Mouse (Mus musculus): ENCODE measurements around the gene Gm10518. TPM values are rescaled to one million over a fixed set of nuclear protein-coding genes. Genes with fewer than 3 reads are reported as not detected.
"Not testable (repeated sequence)": the region's sequence is repeated elsewhere in the genome, so short reads cannot be mapped to it uniquely, and the experiment has no call there.

Gm10518 gene
- polyA plus RNA-seq, 1 experiment = not detected

DNA sequence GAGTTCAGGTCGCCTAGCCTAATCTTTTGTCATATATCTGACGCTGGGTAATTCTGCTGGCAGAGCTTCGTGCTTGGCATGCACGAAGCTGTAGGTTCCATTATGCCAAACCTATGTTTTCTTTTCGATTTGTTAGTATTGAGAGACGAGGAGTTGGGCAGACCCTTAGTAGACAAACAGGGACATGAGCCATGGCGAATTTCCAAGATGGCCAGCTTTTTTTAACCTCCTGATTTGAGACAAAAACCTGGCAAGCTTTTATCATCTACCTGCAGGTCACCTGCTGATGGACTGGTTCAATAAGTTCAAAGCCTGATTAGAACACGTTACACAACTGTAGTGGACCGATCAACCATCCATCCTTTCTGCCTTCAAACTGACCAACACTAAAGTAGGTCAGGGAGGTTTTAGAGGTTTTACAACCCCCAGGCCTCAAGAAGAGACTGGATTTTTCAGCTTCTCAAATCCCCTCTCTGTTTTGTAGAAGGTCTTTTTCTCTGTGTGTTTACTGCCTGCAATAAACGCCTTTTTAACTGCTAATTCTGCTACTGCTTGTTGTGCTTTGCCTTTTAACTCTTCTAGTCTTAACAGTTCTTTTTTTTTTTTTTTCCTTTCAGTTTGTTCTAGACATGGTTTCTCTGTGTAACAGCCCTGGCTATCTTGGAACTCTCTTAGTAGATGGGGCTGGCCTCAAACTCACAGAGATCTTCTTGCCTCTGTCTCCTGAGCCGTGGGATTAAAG is 1.1 kb downstream of the Gm10518 start:
- peak overlapping the region; percentile 82; the same call in 1 of the 2 replicates for H3K27ac ChIP-seq (ENCODE audit: insufficient read depth, low read depth, low read length)
- peaks cover 13% of the 10 kb centered on the region for H3K4me1 ChIP-seq (ENCODE audit: control insufficient read depth, insufficient read depth, low read length)
- peak overlapping the region; percentile 96 for H3K4me3 ChIP-seq (ENCODE audit: insufficient read depth, low read length)
- TF ChIP-seq CTCF (IDR thresholded peaks at IDR 0.05; ENCODE audit: low read depth, low read length) = no peak
- TF ChIP-seq POLR2A (IDR thresholded peaks at IDR 0.05; ENCODE audit: borderline replicate concordance, low read depth, low read length) = no peak

DNA sequence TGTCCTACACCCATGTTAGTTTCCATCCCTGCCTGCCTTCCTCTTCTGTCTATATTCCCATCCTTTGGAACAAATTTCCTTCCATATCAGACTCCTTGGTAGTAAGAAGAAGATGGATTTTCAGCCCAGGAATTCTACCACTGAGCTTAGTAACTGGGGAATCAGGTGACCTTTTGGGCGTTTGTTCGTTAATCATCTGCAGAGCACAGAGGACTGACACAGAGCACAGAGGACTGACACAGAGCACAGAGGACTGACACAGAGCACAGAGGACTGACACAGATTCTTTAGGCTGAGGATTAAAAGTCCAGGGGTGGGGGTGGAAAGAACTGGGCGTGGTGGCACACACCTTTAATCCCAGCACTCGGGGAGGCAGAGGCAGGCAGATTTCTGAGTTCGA is 2.6 kb downstream of the Gm10518 start:
- TF ChIP-seq POLR2A (IDR thresholded peaks at IDR 0.05; ENCODE audit: borderline replicate concordance, low read depth, low read length) (no peak), CTCF (IDR thresholded peaks at IDR 0.05; ENCODE audit: low read depth, low read length) (no peak)
- Histone ChIP-seq H3K4me1 (ENCODE audit: control insufficient read depth, insufficient read depth, low read length) (peaks cover 13% of the 10 kb centered on the region), H3K27ac (ENCODE audit: insufficient read depth, low read depth, low read length) (no peak overlapping the region), H3K4me3 (ENCODE audit: insufficient read depth, low read length) (no peak overlapping the region)

DNA sequence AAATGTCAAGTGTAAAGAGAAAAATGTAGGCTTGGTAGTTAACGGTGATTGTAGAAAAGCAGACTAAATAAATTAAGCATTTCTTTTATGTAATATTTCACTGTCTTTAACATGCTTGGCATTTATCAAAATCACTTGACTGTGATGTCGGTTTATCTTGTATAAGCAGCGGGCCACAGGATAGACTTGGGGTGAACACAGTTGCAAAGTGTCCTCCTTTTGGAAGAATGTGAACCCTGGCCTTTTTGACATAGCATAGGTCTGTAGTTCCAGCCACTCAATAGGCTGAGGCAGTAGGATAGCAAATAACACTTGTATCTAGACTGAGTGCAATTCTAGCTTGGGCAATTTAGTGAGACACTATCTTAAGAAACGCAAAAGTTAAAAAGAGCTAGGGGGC is 4.3 kb downstream of the Gm10518 start:
- TF ChIP-seq POLR2A (IDR thresholded peaks at IDR 0.05; ENCODE audit: borderline replicate concordance, low read depth, low read length) = no peak
- no peak for TF ChIP-seq CTCF (IDR thresholded peaks at IDR 0.05; ENCODE audit: low read depth, low read length)
- Histone ChIP-seq H3K27ac (ENCODE audit: insufficient read depth, low read depth, low read length) (no peak overlapping the region), H3K4me3 (ENCODE audit: insufficient read depth, low read length) (no peak overlapping the region), H3K4me1 (ENCODE audit: control insufficient read depth, insufficient read depth, low read length) (peaks cover 4% of the 10 kb centered on the region)

DNA sequence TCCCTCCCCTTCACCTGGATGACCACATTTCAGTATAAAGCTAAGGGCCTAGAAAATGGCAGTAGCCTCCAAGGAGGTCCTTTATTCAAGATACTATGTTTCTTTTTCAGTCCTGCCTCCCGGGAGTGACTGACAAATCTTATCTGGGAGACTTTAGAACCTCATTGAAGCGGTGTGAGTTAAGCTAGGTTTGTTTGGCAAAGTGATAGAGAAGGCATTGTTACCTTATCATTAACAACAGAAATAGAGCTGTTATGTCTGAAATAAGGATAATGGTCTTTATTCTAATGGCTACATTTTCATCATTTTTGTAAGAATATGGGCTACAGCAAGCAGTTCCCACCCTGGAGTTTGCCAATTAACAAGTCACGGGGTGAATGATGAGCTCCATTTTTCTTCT is 5.1 kb downstream of the Gm10518 start:
- Histone ChIP-seq H3K27ac (ENCODE audit: insufficient read depth, low read depth, low read length) (no peak overlapping the region), H3K4me1 (ENCODE audit: control insufficient read depth, insufficient read depth, low read length) (peaks cover 4% of the 10 kb centered on the region), H3K4me3 (ENCODE audit: insufficient read depth, low read length) (no peak overlapping the region)
- TF ChIP-seq CTCF (IDR thresholded peaks at IDR 0.05; ENCODE audit: low read depth, low read length) (no peak), POLR2A (IDR thresholded peaks at IDR 0.05; ENCODE audit: borderline replicate concordance, low read depth, low read length) (no peak)

DNA sequence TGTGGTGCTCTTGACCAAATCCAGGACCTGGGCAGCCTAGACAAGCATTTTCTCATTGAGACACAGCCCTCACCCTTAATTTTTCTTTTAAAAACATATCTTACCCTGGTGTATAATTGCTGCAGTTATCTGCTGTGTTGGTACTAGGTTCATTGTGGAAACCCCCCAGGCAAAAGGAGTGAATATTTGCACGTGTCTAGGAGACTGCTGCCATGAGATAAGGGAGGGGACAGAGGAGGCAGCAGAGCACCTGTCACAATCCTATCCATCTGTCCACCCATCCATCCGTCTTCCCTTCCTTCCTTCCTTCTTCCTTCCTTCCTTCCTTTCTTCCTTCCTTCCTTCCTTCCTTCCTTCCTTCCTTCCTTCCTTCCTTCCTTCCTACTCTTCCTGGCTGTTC is 10.2 kb downstream of the Gm10518 start:
- TF ChIP-seq CTCF (IDR thresholded peaks at IDR 0.05; ENCODE audit: low read depth, low read length) (no peak), POLR2A (IDR thresholded peaks at IDR 0.05; ENCODE audit: borderline replicate concordance, low read depth, low read length) (no peak)
- no peak overlapping the region for H3K4me3 ChIP-seq (ENCODE audit: insufficient read depth, low read length)
- H3K4me1 ChIP-seq (ENCODE audit: control insufficient read depth, insufficient read depth, low read length) = no peaks in the 10 kb centered on the region
- H3K27ac ChIP-seq (ENCODE audit: insufficient read depth, low read depth, low read length) = no peak overlapping the region

DNA sequence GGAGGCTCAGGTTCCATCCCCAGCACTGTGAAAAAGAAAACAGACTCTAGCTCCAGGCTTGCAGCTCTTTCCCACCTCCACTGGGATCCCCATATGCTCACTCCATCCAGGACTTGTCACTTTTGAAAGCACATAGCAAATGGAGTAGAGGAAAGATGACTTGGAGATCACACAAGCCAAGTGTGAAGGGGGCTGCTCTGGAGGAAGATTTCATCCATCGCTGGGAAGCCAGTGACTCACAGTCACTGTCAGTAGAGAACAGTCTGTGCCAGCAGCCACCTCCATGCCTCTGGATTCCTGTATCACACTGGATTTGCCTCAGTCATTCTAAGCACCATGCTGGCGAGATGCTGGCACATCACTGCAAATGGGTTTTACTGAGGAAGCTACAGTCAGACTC is 11.4 kb downstream of the Gm10518 start:
- Histone ChIP-seq H3K27ac (ENCODE audit: insufficient read depth, low read depth, low read length) (no peak overlapping the region), H3K4me3 (ENCODE audit: insufficient read depth, low read length) (no peak overlapping the region), H3K4me1 (ENCODE audit: control insufficient read depth, insufficient read depth, low read length) (no peaks in the 10 kb centered on the region)
- TF ChIP-seq CTCF (IDR thresholded peaks at IDR 0.05; ENCODE audit: low read depth, low read length) (no peak), POLR2A (IDR thresholded peaks at IDR 0.05; ENCODE audit: borderline replicate concordance, low read depth, low read length) (no peak)

DNA sequence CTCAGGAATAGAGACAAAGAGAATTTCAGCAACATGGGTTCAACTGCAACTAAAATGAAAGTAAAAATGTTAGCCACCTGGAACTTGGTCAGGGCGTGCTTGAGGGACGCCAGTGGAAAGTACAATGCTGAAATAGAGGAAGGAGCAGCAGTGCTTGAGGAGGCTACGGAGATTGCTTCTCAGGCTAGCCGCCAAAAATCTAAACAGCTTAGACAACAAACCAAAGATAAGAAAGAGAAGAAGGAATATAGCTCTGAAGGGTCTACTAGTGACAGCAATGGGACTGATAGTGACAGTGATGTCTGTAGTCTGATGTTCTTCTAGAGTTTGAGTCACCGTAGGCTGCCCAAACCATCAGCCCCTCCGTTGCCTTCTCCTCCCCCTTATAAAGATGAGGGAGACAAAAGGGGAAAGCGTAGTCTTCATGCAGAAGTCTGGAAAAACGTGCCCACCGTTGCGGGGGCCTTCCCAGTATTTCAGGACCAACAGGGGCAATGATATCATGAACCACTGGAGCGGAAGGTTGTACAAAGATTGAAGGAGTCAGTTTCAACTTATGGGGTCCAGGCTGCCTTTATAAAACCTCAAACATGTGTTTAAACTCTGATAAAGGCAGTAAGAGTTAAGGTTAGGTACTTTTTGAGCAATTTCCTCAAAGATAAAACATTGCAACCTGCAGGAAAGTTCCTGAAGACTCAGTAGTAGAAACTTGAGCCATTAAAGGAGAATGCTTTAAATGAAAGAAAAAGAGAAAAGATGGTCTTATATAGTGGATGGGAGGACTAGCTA is 15.5 kb downstream of the Gm10518 start:
- not testable (repeated sequence) for H3K27ac ChIP-seq (ENCODE audit: insufficient read depth, low read depth, low read length); H3K4me3 ChIP-seq (ENCODE audit: insufficient read depth, low read length); H3K4me1 ChIP-seq (ENCODE audit: control insufficient read depth, insufficient read depth, low read length)

DNA sequence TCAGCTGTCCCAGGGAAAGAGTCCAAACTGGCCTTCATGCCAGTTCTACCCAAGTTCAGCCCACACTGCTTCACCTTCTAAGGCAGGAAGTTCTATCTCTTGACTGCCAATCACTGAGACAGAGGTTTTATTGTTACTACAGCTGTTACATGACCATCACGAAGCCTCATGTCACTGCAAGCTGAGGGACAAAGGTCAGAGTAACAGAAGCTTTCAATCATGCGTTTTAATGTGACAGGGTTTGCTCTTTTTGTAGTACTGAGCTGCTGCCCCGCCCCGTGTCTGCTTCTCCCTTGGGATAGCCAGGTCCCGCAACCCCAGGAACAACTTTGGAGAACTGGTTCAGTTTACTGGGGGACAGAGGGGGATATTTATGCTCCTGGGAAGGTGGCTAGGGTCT is 21.4 kb downstream of the Gm10518 start:
- Histone ChIP-seq H3K4me3 (ENCODE audit: insufficient read depth, low read length) (no peak overlapping the region), H3K27ac (ENCODE audit: insufficient read depth, low read depth, low read length) (no peak overlapping the region), H3K4me1 (ENCODE audit: control insufficient read depth, insufficient read depth, low read length) (peaks cover 6% of the 10 kb centered on the region; the same call in 1 of the 2 replicates)
- TF ChIP-seq POLR2A (IDR thresholded peaks at IDR 0.05; ENCODE audit: borderline replicate concordance, low read depth, low read length) (no peak), CTCF (IDR thresholded peaks at IDR 0.05; ENCODE audit: low read depth, low read length) (no peak)

DNA sequence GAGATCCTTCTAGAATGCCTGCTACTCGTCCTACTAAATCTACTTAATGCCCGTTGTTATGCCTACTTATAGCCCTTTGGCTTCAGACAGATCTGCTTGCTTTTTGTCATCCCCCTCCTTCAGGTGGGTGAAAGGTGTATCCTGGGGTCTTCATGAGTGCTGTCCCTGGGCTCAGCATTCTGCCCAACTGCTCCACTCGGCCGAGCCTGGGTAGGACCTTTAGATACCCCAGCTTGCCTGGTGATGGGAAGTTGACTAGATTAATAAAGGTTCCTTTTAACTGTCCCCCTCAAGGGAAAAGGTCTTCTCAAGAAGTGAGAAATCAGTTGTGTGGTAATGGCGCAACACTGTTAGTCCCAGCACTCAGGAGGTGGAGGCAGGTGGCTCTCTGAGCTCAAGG is 24.9 kb downstream of the Gm10518 start:
- TF ChIP-seq POLR2A (IDR thresholded peaks at IDR 0.05; ENCODE audit: borderline replicate concordance, low read depth, low read length) = no peak
- no peak for TF ChIP-seq CTCF (IDR thresholded peaks at IDR 0.05; ENCODE audit: low read depth, low read length)
- no peak overlapping the region for H3K27ac ChIP-seq (ENCODE audit: insufficient read depth, low read depth, low read length)
- peaks cover 6% of the 10 kb centered on the region; the same call in 1 of the 2 replicates for H3K4me1 ChIP-seq (ENCODE audit: control insufficient read depth, insufficient read depth, low read length)
- H3K4me3 ChIP-seq (ENCODE audit: insufficient read depth, low read length) = no peak overlapping the region

DNA sequence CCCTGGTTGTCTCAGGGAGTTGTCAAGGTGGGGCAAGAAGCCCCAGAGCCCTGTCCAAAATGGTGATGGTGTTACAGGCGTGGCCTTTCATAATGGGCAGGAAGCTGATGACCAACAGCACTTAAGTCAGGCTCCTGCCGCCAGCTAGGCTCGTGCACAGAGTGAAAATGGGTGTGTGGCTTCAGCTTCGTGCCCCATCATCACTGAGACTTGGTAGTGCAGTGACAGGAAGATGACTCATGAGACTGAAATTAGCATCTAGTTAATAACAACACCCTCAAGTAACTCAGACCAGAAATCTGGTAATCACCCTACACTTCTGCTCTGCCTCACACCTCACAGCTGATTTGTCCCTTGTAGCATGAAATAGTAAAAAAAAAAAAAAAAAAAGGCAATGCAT is 25.7 kb downstream of the Gm10518 start:
- TF ChIP-seq POLR2A (IDR thresholded peaks at IDR 0.05; ENCODE audit: borderline replicate concordance, low read depth, low read length) (no peak), CTCF (IDR thresholded peaks at IDR 0.05; ENCODE audit: low read depth, low read length) (no peak)
- Histone ChIP-seq H3K27ac (ENCODE audit: insufficient read depth, low read depth, low read length) (no peak overlapping the region), H3K4me1 (ENCODE audit: control insufficient read depth, insufficient read depth, low read length) (peaks cover 6% of the 10 kb centered on the region; the same call in 1 of the 2 replicates), H3K4me3 (ENCODE audit: insufficient read depth, low read length) (no peak overlapping the region)
